ENCODE assay signal across 15 mouse cellular contexts in the genomic region with DNA sequence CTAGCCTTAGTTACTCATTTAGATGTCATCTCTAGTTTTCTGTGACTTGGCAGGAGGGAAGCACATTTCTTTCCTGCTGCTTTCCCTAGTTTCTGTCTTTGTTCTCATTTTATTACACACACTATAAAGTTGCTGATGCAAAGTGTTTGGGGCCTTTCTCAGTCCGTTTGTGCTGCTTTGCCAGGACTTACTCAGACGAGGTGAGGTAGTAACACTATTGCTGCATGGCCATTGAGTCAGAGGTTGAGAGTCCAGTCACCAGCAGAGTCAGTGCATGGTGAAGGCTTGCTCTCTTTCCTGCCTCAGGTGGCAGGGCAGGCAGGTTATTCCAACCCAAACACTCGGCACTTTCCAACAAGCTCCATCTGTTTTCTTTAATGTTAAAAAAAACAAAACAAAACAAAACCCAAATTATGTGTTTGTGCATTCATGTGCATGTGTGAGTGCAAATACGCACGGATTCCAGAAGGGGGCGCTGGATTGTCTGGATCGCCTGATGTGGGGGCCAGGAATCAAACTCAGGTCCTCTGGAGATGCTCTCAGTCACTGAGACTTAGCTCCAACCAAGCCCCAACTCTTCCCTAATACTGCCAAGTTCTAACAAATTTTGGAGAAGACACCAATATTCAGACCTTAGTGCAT. TPM values are rescaled to one million over a fixed set of nuclear protein-coding genes. Genes with fewer than 3 reads are reported as not detected.
DNase-seq lines count a peak whose midpoint lies in the region; ATAC-seq and TF ChIP-seq lines count a peak whose summit lies in the region.
"Had no signal": no experiment of that assay in that cellular context is flagged by ENCODE, and none has a peak within 500 bp of the region (broad histone marks: within the 10 kb centered on the region; RNA-seq: fewer than 3 reads in every experiment).

No protein-coding gene starts in this region.

- no peaks in the 10 kb centered on the region for H3K36me3 ChIP-seq in thymus, adult 2 months (ENCODE audit: control insufficient read depth, insufficient read depth, low read length)
- no peaks in the 10 kb centered on the region for H3K36me3 ChIP-seq in hindbrain, embryonic 13.5 days
- H3K36me3 ChIP-seq: forebrain, embryonic 10.5 days had no signal

- no peak overlapping the region for H3K9ac ChIP-seq in hindbrain, embryonic 13.5 days

- 83% methylated on average over 7 of the region's 7 CpGs for WGBS in thymus, adult 2 months
- WGBS in hindbrain, embryonic 13.5 days = 66% methylated on average over 7 of the region's 7 CpGs

- no peak overlapping the region for H3K4me3 ChIP-seq in layer of hippocampus, adult 2 months
- no peak overlapping the region for H3K4me3 ChIP-seq in thymus, adult 2 months (ENCODE audit: control insufficient read depth, insufficient read depth, low read length)
- H3K4me3 ChIP-seq in hindbrain, embryonic 13.5 days = no peak overlapping the region
- H3K4me3 ChIP-seq: forebrain, embryonic 10.5 days had no signal

- H3K4me1 ChIP-seq in thymus, adult 2 months (replicated peaks; ENCODE audit: control insufficient read depth, insufficient read depth, low read length) = peaks cover 36% of the 10 kb centered on the region
- peaks cover 85% of the 10 kb centered on the region for H3K4me1 ChIP-seq in hindbrain, embryonic 13.5 days (replicated peaks)

- TF ChIP-seq CTCF in layer of hippocampus, adult 2 months (conservative IDR thresholded peaks at IDR 0.05) = peak; percentile 59
- TF ChIP-seq CTCF in thymus, adult 2 months (IDR thresholded peaks at IDR 0.05; ENCODE audit: borderline replicate concordance, control insufficient read depth, extremely low read depth, insufficient read depth, low read length, poor library complexity) = peak; percentile 19; the same call in 1 of the 2 replicates

- no peak overlapping the region for H3K4me2 ChIP-seq in hindbrain, embryonic 13.5 days

- no peak for ATAC-seq in CD4-positive, CD25-positive, alpha-beta regulatory T cell, adult 4 months
- no peak for ATAC-seq in hindbrain, embryonic 13.5 days (ENCODE audit: low FRiP score)

- TF ChIP-seq POLR2A in thymus, adult 2 months (IDR thresholded peaks at IDR 0.05; ENCODE audit: control insufficient read depth, extremely low read depth, insufficient read depth, low read length, poor library complexity) = no peak

- peak; percentile 65 for DNase-seq in adrenal gland, adult 2 months
- DNase-seq in adrenal gland, postnatal 10 days = no peak
- no peak for DNase-seq in layer of hippocampus, adult 2 months (ENCODE audit: low spot score in 2 of 2)
- no peak for DNase-seq in layer of hippocampus, adult 9-11 months
- DNase-seq in thymus, adult 2 months = no peak
- DNase-seq in thymus, postnatal 4 days = no peak
- DNase-seq: cerebellum, adult 9-10 months; gastrocnemius, postnatal 10 days; heart, postnatal 14 days; kidney, adult 9 months; lung, postnatal 4 days; right cerebral cortex, postnatal 4 days had no signal

- no peaks in the 10 kb centered on the region for H3K27me3 ChIP-seq in thymus, adult 2 months (ENCODE audit: control insufficient read depth, insufficient read depth, low read length)
- no peaks in the 10 kb centered on the region for H3K27me3 ChIP-seq in hindbrain, embryonic 13.5 days

- H3K27ac ChIP-seq in layer of hippocampus, adult 2 months = no peak overlapping the region
- no peak overlapping the region for H3K27ac ChIP-seq in thymus, adult 2 months (ENCODE audit: control insufficient read depth, insufficient read depth, low read length)
- no peak overlapping the region for H3K27ac ChIP-seq in hindbrain, embryonic 13.5 days
- H3K27ac ChIP-seq: forebrain, embryonic 10.5 days had no signal

- no peaks in the 10 kb centered on the region for H3K9me3 ChIP-seq in hindbrain, embryonic 13.5 days
- H3K9me3 ChIP-seq: forebrain, embryonic 10.5 days had no signal

RNA-seq across cellular contexts. Expression of a gene that starts 16.7 kb away (rescaled TPM):
- 10 to 100 TPM; 60.5 to 97.8 TPM for total RNA-seq in adrenal gland, adult 2 months (2021)
- polyA plus RNA-seq in adrenal gland, adult 2 months (2012; rRNA removed) = 20.5 and 32.0 TPM in 2 replicates
- total RNA-seq in adrenal gland, postnatal 10 days (2021) = 10 to 100 TPM; 59.7 to 62.7 TPM
- total RNA-seq in layer of hippocampus, adult 2 months (2021) = 10 to 100 TPM; 95.0 to 98.9 TPM
- 78.4 and 89.5 TPM in 2 replicates for polyA plus RNA-seq in thymus, adult 2 months (2012; rRNA removed)
- polyA plus RNA-seq in CD4-positive, CD25-positive, alpha-beta regulatory T cell, adult 4 months (2017; shearing (Covaris generic)) = 10 to 100 TPM; 24.2 to 26.6 TPM
- 10.7 and 11.2 TPM in 2 replicates for polyA plus RNA-seq in hindbrain, embryonic 13.5 days (2015; fragmentation: Nextera tagmentation; extraction: Ambion mirVana)

RNA-seq across cellular contexts. Expression of a gene that starts 59.8 kb away (rescaled TPM):
- 10 to 100 TPM; 53.7 to 58.8 TPM for total RNA-seq in adrenal gland, adult 2 months (2021)
- 24.1 and 25.1 TPM in 2 replicates for polyA plus RNA-seq in adrenal gland, adult 2 months (2012; rRNA removed)
- total RNA-seq in adrenal gland, postnatal 10 days (2021) = 10 to 100 TPM; 40.8 to 52.8 TPM
- 10 to 100 TPM; 30.7 to 35.2 TPM for total RNA-seq in layer of hippocampus, adult 2 months (2021)
- 40.2 and 44.9 TPM in 2 replicates for polyA plus RNA-seq in thymus, adult 2 months (2012; rRNA removed)
- polyA plus RNA-seq in CD4-positive, CD25-positive, alpha-beta regulatory T cell, adult 4 months (2017; shearing (Covaris generic)) = 10 to 100 TPM; 89.2 to 95.1 TPM
- 83.3 and 85.2 TPM in 2 replicates for polyA plus RNA-seq in hindbrain, embryonic 13.5 days (2015; fragmentation: Nextera tagmentation; extraction: Ambion mirVana)
